Mouse (Mus musculus) cerebellum, postnatal 14 days (tissue): ENCODE results near the gene Inpp4b.
A peak's percentile ranks its signal among the peaks of the same experiment; 100 is the strongest.

Experiments
- DNase-seq, 2 experiments: peaks; one replicate each; pipeline ENCODE4 v3.0.0; 2021; ENCODE audit warnings: mixed read lengths in 2 of 2

Gene Inpp4b

GRCm38 (mm10) chr8:81342236-81342998, at the start of gene Inpp4b:
Gene Inpp4b (plus strand): TSS chr8:81342556.
- DNase-seq: peak; percentile 82 to 83

GRCm38 (mm10) chr8:81335250-81335649, 7.1 kb upstream of the Inpp4b start:
- DNase-seq: no peak

- DNase-seq: peak in 1 of 2 experiments; percentile 65
Measured at GRCm38 (mm10) chr8:81341191-81341590, 1.2 kb upstream of the Inpp4b start.

GRCm38 (mm10) chr8:81341591-81342235, 643 bp upstream of the Inpp4b start:
- peak; percentile 95 to 98 for DNase-seq

GRCm38 (mm10) chr8:81342999-81343302, 595 bp downstream of the Inpp4b start:
- DNase-seq: no peak

- no peak for DNase-seq
Measured at GRCm38 (mm10) chr8:81345170-81345697, 2.9 kb downstream of the Inpp4b start.

GRCm38 (mm10) chr8:81349452-81349851, 7.1 kb downstream of the Inpp4b start:
- DNase-seq: peak; percentile 63 to 64

GRCm38 (mm10) chr8:81353460-81353859, 11.1 kb downstream of the Inpp4b start:
- DNase-seq: no peak

GRCm38 (mm10) chr8:81358108-81358507, 15.8 kb downstream of the Inpp4b start:
- DNase-seq: no peak

- peak; percentile 61 to 73 for DNase-seq
Measured at GRCm38 (mm10) chr8:81360518-81360917, 18.2 kb downstream of the Inpp4b start.

GRCm38 (mm10) chr8:81361162-81361561, 18.8 kb downstream of the Inpp4b start:
- DNase-seq: peak in 1 of 2 experiments; percentile 35

- DNase-seq: no peak
Measured at GRCm38 (mm10) chr8:81370607-81371006, 28.3 kb downstream of the Inpp4b start.

- no peak for DNase-seq
Measured at GRCm38 (mm10) chr8:81371844-81372243, 29.5 kb downstream of the Inpp4b start.

- no peak for DNase-seq
Measured at GRCm38 (mm10) chr8:81374877-81375475, 32.6 kb downstream of the Inpp4b start.

- DNase-seq: no peak
Measured at GRCm38 (mm10) chr8:81388953-81389352, 46.6 kb downstream of the Inpp4b start.

- peak; percentile 5 to 12 for DNase-seq
Measured at GRCm38 (mm10) chr8:81399071-81399470, 56.7 kb downstream of the Inpp4b start.

- no peak for DNase-seq
Measured at GRCm38 (mm10) chr8:81399501-81399900, 57.1 kb downstream of the Inpp4b start.

GRCm38 (mm10) chr8:81412707-81413106, 70.4 kb downstream of the Inpp4b start:
- DNase-seq: no peak

GRCm38 (mm10) chr8:81443957-81444356, 101.6 kb downstream of the Inpp4b start:
- DNase-seq: no peak

GRCm38 (mm10) chr8:81449798-81450197, 107.4 kb downstream of the Inpp4b start:
- no peak for DNase-seq

- DNase-seq: no peak
Measured at GRCm38 (mm10) chr8:81452082-81452481, 109.7 kb downstream of the Inpp4b start.

- DNase-seq: no peak
Measured at GRCm38 (mm10) chr8:81454830-81455229, 112.5 kb downstream of the Inpp4b start.

GRCm38 (mm10) chr8:81463762-81464161, 121.4 kb downstream of the Inpp4b start:
- no peak for DNase-seq

GRCm38 (mm10) chr8:81466776-81467175, 124.4 kb downstream of the Inpp4b start:
- no peak for DNase-seq
